Mouse (Mus musculus): Measurements from ENCODE around the gene Morn5.

Gene Morn5

DNA sequence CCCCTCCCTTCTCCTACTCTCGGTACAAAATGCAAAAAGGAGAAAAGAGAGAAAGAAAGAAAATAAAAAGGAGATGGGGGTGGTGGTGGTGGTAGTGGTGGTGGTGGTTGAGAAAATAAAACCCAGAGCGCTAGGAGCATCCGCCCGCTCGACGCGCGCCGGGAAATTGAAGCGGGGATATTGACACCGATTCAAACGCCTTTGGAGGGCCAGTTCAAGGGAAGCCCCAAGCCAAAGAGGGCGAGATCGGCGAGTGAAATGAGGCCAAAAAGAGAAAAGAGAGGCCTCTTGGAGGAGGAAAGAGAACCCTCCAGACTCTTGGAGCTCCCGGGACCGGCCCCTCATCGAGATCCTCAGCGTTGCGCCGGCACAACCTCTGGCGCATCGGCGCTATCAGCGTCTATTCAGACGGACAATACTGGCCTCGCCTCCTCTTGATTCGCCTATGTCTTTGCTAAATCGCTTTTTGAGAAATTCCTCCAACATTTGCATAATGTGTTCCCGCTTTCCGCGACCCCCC lies 55.2 kb downstream of the Morn5 start:
- DNase-seq (ENCODE audit: low spot score) = no peak

DNA sequence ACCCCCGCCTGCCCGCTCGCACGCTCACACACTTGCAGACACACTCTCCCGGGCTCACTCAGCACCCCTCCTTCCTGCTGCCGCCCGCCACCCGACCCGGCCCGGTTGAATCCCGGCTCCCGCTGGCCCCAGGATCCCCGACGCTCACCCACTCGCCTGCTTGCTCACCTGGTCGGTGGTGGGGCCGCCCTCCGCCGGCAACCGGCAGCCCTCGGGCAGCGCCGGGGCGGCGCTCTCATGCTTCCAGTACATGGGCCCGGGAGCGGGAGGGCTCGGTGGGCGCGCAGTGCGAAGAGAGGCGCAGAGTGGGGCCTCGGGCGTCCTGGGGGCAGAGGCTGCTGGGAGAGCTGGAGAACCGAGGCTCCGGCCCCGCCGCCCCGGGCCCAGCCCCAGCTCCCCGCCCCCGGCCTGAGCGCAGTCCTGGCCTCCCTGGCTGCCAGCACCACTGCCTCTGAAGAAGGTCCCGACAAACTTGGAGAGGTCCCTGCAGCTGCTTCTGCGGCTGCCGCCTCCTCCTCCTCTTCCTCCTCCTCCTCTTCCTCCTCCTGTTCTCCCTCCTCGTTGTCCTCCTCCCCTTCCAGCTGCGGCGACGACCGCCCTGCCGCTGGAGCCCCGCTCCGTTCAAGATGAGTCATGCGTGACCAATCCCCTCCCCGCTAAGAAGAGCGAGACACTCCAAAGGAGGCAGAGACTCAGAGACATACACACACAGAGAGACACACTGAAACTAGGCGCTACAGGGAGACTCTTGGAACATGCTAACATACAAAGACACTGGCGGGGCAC lies 55.9 kb downstream of the Morn5 start, which contains the start of gene Lhx6:
Gene Lhx6, minus strand, starts transcription at position 453 of the 786 bp plus-strand sequence.
- DNase-seq (ENCODE audit: low spot score) = no peak

DNA sequence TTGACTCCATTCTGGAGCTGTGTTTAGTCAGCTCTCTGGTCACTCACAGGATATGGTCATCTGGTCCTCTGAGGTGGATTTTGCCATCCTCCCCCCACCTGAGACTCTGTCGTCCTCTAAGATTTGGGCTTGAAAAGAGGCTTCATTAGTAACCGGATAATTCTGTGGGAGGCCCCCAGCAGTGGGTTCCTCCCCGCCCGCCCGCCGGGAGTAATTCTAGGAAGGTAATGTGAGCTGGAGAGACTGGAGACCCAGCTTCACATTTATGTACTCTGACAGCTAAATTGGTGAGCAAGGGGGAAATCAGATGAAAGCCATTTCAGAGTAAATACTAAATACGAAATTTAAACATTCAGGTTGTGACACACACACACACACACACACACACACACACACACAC lies 59.4 kb downstream of the Morn5 start:
- no peak for DNase-seq (ENCODE audit: low spot score)

DNA sequence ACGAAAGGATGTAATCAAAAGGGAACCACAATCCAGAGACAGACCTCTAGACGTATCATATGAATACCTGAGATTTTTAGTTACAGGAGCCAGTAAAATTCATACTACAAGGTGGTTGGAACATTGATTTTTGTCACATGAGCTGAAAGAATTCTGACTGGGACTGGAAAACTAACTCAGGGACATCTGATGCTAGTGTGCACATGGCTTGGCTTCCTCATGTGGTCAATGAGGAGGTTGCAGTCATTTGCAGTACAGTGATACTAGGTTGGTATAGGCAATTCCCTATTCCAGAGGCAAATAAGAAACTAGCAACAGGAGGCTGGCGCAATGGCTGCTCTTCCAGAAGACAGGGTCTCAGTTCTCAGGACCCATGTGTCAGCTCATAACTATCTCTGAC lies 63.4 kb downstream of the Morn5 start:
- no peak for DNase-seq (ENCODE audit: low spot score)

DNA sequence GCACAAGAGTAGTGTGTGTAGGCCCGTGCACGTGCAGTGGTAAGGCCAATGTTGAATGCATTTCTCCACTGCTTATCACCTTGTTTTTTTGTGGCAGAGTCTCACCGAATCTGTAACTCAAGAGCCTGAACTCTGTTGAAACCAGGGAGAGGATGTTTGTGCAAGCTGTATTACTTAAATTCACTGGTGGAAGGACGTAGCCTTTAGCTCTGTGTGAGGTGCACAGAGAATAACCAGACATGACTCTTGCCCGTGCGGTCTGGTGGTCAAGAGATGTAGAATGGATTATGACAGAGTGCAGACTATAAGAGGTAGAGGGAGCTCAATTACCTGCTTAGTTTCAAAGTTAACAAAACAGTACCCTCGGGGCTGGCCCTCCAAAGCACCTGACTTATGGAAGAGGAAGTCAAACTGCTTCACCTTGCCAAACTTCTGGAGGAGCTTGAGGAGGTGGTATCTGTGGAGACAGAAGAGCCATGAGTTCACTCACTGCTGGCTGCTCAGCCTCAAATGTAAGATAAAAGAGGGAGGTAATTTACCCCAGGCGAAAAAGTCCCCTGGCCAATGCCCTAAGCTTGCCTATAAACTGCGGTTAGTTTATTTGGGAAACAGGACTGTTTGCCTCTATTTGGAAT lies 77.7 kb downstream of the Morn5 start:
- DNase-seq (ENCODE audit: low spot score) = no peak

DNA sequence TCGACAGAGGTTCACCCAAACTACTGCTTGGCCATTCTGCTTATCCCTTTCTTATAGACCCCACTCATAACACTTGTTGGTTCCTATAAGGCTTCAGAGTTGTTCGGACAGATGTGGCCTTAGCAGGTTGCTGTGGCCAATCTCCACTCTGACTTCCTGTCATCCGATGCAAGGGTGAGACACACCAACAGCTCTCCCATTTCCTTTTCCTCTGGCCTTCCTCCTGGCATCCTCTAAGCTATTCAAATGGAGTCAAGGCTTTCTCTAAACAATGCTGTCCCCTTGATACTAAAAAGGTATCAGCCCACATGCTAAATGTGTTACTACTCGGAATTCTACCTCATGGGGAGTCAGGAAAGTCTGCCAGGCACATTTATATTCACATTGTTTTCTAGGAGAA lies 78.7 kb downstream of the Morn5 start:
- no peak for DNase-seq (ENCODE audit: low spot score)

DNA sequence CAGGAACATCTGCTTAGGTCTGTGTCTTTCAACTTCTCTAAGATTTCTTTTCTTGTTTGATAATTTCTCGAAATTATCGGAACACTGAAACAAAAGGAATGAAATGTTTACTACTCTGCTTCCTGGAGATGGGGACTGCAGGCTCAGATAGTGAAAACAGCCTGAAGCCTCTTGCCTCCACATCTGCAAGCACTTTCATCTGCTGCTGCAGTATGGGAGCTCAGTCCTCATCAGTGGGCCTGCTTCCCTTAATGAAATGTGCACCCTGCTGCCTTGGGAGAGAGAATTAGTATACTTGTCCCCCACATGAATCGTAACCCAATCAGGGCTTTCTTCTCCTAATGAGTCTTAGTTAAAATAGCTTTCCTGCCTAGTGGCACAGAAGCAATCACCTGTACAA lies 79.8 kb downstream of the Morn5 start:
- DNase-seq (ENCODE audit: low spot score) = no peak

Measured in urinary bladder, postnatal 25 days (tissue).